Mouse (Mus musculus) cerebellum, adult 9-10 months (tissue): Measurements from ENCODE around the gene Ngly1.
"Not testable (repeated sequence)": the region's sequence is repeated elsewhere in the genome, so short reads cannot be mapped to it uniquely, and the experiment has no call there.

Experiments
- DNase-seq: peaks from one replicate; pipeline ENCODE4 v3.0.0; 2022

The Ngly1 gene

DNA sequence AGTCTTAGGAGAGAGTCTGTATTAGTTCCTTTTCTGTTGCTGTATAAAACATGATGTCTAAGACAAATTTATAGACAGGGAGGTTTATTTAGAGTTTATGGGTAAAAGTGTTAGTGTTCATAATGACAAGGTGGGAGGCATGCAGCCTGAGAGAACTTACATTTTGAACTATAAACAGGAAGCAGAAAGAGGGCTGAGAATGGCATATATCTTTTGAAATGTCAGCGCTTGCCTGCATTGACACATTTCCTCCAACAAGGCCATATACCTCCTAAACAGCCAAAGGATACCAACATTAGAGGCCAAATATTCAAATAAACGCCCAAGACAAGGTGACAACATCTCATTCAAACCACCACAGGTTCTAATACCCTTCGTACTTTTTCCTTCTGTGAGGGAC is 12.8 kb downstream of the Ngly1 start:
- no peak for DNase-seq

DNA sequence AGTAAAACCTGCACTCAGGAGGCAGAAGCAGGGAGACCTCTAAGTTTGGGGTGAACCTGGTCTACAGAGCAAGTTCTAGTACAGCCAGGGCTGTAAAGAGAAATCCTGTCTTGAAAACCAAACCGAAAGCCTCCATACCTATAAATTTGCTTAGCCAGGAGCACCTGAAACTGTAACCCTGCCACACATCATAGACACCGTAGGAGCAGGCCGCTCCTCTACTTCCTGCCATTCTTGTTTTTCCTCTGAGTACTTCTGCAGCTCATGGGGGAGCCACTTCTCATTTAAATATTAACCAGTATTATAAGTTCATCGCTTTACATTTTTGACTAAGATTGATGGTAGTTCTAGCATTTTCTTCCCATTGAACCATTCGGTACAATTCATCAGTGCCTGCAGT is 17.9 kb downstream of the Ngly1 start:
- DNase-seq = no peak

DNA sequence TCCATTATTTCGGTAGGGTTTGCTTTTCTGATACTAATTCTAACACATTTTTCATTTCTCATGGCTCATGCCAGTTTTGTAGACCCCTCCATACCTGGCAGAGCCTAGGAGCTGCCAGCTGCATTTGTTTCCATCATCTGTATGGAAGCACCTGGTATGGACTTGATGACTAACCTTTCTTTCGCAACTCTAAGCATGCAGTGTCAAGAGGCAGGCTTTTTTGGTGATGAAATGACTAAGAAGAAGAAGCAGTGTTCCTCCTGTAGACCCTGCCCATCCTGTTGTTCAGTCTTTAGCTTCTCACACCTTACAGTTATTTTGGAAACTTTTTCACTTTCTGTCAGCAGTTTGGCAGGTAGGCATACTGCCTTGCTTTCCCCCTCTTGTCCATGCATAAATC is 20.7 kb downstream of the Ngly1 start:
- DNase-seq = no peak

DNA sequence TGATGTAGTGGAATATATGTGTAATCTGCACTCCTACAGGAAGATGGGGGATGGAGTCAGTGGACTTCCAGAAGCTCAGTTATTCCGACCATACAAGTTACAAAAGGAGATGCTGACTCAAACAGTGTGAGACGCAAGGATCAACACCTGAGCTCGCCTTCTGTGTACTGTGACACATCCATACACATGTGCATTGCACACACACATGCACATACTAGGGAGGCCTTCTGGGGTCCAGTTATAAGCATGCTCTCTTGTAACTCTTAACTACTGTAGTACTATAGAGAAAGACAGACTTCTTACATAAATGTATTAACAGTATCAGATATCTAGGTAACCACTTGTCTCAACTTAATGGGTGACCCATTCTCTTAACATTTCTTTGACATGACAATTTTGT is 24.6 kb downstream of the Ngly1 start:
- no peak for DNase-seq

DNA sequence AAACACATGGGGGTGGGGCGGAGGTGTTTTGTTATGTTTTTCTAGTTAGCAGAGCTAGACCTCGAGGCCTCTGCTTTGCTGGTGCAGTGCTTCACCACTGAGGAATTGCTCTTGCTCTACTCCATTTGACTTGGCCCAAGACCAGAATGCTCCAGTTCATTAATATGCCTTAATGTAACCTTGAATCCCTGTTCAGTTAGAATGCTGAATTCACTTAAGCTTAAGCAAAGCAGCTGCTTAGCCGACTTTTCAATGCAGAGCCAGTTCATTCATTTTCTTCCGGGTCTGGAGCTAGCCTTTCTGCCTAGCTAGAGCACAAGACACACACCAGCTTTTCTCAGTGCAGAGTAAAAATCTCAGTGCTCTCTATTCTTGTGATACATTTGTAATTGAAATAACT is 30.1 kb downstream of the Ngly1 start:
- no peak for DNase-seq

DNA sequence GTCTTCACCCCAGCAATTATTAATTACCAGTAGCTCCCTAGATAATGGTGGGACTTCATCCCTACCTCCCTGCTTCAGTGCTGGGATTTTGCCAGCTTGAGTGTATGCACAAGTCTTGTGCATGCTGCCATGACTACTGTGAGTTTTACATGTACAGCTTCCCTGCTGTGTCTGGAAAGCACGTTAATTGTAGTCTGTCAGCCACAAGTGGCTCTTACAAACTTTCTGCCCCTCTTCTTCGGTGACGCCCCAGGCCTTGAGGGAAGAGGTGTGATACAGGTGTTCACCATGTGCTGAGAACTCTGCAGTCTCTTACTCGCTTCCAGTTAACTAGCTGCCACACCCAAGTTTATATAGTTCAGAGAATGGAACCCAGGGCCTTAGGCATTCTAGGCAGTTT is 34.9 kb downstream of the Ngly1 start:
- DNase-seq = no peak

DNA sequence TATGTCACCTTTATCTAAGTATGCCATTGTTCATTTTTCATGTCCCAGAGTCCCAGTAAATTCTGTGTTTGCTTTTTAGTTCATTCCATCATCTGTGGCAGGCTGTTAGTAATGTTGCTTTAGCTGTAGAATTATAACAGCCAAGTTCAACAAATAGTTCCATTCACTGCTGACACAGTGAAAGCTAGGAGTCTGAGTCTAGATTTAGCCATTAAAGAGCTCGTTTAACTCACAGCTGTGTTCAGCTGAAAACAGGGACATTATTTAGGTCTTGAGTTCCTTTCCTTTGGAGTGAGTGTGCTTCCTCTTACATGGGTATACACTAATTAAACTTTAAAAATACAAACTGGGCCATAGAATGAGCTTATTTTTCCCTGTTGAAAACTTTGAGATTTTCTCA is 43.3 kb downstream of the Ngly1 start:
- no peak for DNase-seq

DNA sequence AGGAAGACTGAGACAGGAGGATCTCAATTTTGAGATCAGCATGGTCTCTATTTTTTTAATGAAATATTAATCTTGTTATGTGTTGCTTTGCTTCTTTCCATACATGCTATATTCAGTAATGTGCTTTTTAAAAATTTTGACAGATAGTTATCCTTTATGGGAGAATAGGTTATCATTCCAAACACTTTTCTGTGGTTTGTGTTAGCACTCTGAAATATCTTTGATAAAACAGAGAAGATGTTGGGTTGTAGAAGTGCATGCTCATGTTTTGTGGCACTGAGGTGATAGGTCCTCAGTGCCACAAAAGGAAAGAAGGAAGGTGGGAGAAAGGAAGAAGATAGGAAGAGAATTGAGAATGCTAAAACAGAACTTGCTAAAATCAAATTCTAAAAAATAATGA is 43.9 kb downstream of the Ngly1 start:
- no peak for DNase-seq

DNA sequence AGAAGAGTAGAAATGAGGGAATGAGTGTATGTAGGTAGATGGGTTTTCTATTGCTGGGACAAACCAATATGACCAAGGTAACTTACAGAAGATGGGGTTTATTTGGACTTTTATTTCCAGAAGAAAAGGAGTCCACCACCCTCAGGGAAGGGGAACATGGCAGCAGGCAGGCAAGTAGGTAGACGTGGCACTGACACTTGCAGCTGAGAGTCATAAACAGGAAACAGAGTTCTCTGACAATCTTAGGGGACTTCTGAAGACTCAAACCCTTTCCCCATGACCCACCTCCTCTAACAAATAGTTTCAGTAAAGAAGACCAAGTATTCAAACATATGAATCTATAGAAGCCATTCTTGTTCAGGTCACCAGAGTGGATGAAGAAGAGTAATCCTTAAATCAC is 44.8 kb downstream of the Ngly1 start:
- DNase-seq = no peak

DNA sequence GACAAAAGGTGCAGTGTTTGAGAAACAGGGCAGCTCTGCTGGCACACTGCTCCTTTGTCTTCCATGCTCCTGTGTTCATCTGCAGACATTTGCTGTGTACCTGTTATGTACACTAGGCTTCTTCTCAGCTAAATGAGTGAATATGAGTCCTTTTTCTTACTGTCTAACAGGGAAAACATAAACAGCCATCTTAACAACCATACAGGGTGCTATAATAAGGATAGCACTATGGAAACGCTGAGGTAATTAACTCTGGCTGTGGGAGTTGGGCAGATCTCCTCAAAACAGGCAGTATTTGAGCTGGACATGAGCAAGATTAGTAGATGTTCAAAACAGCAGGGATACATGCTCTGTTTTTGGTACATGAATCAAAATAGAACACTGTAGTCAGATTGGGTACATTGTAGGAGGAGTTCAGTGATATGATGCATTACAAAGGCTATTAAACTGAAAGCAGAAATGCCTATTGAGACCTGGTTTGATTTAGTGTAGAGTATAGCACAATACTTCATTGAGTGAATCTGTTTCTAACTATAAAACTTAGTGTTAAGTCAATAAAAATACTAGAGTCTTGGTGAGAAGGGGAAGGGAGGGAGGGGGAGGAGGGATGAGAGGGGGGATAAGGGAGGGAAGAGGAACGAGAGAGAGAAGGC is 47.9 kb downstream of the Ngly1 start:
- DNase-seq = no peak

DNA sequence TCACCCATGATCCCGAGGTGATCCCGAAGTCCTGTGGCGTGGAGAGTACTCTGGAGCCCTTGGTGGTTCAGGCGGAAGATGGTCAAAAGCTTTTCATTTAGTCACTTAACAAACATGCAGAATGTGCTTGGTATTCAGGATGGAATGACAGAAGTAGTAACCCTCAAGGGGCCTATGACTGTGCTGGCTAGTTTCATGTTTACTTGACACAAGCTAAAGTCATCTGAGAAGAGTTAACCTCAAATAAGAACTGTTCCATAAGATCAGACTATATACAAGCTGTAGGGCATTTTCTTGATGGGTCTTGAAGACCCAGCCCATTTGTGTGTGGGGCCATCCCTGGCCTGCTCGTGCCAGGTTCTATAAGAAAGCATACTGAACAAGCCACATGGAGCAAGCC is 52.7 kb downstream of the Ngly1 start:
- no peak for DNase-seq

DNA sequence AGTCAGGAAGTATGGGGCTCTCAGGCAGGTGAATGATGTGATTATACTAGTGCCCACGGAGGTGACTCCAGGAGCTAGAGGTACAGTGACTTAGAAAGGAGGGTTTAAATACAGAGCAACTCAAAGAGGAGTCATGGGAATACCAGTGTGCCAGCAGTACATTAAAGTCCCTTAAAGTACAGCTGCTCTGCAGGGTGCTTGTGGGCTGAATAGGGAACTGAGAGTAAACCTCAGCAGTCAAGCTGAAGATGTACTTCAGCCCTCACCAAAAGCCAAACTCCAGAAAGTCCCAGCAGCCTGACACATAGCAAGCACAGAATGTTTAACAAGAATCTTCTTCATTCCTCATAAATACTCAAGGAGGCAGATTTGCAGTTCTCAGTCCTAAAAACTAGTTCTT is 53.6 kb downstream of the Ngly1 start:
- no peak for DNase-seq

DNA sequence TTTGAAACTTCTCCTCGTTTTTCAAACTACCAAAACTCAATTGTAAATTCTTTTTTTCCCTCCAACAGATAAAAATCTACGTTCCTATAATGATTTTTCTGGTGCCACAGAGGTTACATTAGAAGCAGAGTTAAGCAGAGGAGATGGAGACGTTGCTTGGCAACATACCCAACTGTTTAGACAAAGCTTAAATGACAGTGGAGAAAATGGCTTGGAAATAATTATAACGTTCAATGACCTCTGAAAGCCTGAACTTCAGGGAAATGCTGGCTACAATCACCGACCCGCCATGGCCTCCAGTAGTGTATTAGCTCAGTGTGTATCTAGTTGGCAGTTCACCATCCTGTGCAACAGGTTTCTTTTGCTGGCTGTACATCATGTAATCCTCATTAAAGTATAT is 61.7 kb downstream of the Ngly1 start:
- no peak for DNase-seq

DNA sequence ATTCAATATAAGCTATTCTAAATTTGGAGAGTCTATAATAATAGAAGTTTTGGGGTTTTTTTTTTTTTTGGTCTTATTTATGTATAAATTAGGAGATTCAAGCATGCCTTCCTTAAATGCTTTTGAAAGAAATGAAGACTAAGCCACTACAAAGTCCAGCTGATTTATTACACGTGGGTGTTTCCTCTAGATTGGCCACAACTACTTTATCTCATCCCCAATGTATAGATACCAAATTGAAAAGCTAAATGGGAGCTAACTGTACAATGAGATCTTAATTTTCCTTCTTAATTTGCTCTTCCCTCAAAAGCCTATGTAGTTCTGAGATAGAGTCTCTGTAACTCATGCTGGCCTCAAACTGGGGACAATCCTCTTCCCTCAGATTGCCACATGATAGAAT is 63.5 kb downstream of the Ngly1 start:
- no peak for DNase-seq

DNA sequence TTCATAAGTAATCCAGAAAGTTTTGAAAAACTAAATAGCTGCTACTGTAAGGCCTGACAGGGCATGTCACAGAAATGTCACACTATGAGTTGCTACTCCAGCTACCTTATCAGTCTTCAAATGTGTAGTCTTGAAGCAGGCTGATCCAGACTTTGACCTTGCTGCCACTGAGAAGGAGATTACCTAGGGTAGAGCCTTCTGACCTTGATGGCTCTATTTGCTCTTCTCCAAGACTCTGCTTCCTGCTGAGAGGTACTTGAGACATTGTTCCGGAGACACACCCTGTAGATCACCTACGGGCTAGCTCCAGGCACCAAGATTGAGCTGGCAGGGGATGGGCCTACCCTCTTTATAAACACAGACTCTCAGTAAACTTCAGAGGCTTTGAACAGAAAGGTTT is 64.0 kb downstream of the Ngly1 start:
- DNase-seq = not testable (repeated sequence)

DNA sequence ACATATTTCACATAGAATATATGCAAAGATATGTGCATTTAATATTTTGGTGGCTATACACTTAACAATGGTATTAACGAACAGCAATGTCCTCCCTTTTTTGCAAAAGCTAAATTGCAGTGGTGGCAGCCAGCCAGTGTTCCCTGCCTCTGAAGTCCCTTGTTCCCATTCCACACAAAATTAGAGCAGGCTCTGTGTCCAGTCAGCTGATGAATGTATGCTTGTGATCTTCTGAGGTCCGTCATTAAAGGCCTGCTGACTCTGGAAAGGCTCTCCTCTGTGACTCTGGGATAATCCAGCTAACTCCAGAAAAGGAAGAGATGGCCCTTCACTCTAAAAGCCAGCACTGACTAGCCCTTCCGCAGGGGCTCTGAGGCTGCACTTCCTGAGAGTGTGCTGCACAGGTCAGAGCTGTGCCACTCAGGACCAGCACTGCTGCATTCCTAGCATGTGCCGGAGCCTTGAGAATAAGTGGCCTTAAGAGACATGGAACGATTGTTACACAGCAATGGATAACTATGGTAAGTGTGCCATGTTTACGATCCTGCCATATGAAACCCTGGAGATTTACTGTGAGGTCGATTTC is 64.9 kb downstream of the Ngly1 start:
- no peak for DNase-seq

DNA sequence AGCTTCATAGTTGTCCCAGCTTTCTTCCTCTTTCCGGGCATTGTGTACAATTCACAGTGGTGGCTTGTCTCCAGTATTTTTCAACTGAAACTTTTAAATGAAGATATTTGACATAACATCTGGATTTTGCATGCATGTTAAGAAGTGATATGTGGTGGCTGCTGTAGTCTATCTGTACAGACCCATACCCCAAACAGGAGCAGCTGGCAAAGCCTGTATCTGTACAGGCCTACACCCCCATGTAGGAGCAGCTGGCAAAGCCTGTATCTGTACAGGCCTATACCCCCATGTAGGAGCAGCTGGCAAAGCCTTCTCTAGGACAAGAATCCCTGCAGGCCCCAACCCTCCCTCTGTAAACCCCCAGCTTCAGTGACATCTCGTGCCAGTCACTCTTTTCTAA is 65.8 kb downstream of the Ngly1 start:
- no peak for DNase-seq

DNA sequence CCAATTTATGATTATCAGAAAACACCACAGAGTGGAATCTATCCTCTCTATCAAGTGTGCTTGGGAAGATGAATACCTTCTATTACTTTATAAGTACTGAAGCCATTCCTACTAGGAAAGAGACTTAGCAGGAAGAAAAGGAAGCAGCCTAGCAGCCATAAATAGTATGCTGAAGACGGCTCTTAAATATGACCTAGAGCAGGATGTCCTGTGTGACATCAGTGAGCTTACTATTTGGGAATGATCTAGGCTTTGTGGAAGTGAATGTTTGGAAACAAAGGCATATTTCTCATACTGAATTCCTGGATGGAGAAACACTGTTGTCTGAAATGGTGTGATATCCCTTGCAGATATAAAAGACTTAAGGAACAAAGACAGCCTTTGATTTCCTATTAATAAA is 67.6 kb downstream of the Ngly1 start:
- DNase-seq = no peak

DNA sequence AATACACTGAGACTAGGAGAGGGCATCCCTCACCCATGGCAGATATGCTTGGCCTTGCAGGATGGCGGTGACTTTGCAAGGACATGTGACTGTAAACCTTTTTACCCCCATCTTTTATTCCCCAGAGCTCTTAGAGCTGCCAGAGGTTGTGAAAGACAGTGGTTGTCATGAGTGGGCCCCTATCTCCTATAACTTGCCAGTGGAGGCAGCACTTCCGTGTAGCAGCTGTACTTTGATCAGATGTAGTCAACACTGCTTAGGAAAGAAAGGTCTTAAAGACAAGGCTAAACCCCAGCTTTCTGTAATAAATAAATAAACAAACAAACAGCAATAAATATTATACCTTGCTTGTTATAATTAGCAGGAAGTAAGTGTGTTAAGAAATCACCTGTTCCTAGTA is 70.7 kb downstream of the Ngly1 start:
- DNase-seq = no peak

DNA sequence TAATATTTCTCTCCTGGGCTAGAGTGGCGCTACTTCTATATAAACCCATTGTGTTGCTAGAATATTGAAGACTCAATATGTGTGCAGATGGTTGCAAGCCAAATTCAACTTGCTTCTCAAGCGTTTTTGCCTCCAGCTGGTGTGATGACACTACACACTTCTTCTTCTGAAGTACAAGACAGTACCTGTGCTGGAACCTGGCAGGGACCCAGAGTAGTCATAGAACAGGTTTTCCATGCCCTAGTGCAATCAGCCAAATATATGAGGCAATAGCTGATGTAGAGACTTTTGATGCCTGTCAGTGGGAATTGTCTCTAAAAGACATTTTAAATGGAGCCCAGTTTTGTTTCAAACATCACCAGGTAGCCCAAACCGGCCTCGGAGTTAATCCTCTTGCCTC is 75.3 kb downstream of the Ngly1 start:
- no peak for DNase-seq

DNA sequence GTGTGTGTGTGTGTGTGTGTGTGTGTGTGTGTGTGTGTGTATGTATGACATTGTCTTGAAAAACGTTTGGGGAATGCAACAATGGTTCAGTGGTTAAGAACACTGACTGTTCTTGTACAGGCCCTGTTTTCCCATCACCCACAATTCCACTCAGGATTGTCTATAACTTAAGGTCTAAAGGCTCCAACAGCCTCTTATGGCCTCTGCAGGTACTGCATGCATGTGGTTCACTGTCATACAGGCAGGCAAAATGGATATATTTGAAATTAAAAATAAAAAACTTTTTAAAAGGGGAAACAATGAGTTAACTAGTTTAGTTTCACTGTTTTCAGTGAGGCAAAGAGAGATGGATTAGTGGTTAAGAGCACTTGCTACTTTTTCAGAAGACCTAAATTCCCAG is 76.1 kb downstream of the Ngly1 start:
- no peak for DNase-seq

DNA sequence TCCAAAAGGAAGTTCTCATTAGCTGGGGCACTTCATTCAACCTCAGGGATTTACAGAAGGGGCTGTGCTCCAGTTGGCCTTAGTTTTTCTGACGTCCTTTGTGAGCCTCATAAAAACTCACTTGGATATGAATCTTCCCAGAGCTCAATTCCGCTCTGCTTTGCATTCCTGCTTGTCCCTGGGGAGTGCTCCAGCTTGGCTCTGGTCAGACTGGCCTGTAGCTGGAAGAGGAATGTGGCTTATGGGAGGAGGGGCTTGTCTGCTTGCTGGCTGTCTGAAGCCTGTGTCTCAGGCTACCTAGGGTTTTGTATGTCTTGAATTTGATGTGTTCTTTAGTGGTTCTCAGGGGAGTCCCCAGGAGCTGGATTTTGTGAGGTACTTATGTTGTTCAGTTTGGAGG is 79.5 kb downstream of the Ngly1 start:
- DNase-seq = no peak

DNA sequence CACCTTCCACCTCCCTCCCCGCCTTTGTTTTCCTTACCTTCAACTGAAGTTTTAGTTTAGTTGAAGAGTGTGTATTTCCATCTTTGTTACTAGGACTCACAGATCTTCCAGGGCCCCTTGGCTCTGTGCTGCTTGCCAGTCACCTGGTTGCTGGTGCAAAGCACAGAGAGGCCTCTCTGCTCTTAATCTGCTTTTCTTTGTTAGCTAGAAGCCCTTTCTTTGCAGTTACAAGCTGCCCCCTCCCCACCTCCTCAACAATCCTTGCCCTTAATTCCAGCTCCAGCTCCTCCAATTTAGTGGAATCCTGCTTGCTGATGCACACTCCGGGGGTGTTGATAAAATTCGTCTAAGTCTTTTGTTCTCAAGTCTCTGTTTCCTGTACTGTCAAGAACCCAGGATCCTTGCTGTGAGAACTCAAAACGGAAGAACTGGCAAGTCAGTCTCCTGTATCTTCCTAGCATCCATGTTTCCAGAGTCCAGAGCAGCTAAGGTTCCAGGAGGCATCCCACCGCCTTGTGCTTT is 79.9 kb downstream of the Ngly1 start:
- no peak for DNase-seq

DNA sequence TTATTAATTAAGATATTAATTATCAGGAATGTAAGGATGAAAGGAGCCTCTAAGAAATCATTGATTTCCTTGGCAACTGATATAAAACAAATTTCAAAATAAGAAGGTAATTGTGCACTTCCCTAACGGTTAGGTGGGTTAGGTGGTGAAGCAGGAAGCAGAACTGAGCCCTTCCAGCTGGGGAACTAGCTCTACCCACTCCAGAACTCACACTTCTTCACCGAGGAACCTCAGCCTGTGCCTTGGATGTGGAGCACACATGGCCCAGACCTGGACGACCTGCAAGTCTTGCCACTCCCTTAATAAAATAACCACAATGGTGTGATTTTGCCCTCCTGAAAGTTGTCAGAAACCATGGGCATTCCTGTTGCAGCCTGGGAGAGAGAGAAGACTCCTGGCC is 80.7 kb downstream of the Ngly1 start:
- DNase-seq = no peak

DNA sequence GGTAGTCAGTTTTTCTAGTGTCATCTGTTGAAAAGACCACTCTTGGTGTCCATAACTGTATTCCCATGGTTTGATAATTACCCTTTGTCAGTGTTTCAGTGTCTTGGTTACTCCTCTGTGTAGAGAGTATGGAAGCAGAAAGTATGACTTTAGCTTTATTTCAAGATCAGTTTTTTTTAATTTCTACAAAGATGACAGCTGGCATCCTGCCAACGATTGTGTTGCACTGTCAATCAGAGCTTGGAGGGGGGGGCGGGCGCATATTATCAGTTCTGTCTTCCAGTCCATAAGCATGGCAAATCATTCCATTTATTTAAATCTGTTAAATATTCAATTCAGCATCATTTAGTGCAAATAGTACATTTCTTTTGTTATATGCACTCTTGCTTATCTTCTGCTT is 85.2 kb downstream of the Ngly1 start:
- no peak for DNase-seq
